Mouse (Mus musculus): ENCODE results near the gene Ranbp9. TPM values are rescaled to one million over a fixed set of nuclear protein-coding genes. Genes with fewer than 3 reads are reported as not detected.

The Ranbp9 gene
- polyA plus RNA-seq, 1 experiment from 2014 or later: 3.0 TPM

GRCm38 (mm10) chr13:43433395-43433794, 47.7 kb downstream of the Ranbp9 start:
- Histone ChIP-seq H3K4me3 (ENCODE audit: low read depth, low read length) (no peak overlapping the region), H3K36me3 (replicated peaks; ENCODE audit: insufficient read depth, low read length) (peaks cover 21% of the 10 kb centered on the region), H3K4me1 (ENCODE audit: insufficient read depth) (no peaks in the 10 kb centered on the region), H3K9ac (replicated peaks) (no peak overlapping the region), H3K9me3 (ENCODE audit: low read length) (no peaks in the 10 kb centered on the region), H3K27me3 (ENCODE audit: insufficient read depth, low read length) (no peaks in the 10 kb centered on the region), H3K4me2 (ENCODE audit: low read depth, low read length) (no peak overlapping the region), H3K27ac (ENCODE audit: low read depth) (no peak overlapping the region)
- TF ChIP-seq CTCF (IDR thresholded peaks at IDR 0.05; ENCODE audit: low read depth) (no peak), EP300 (IDR thresholded peaks at IDR 0.05; ENCODE audit: low read depth) (no peak)
- 81% methylated on average over 2 of the region's 2 CpGs for WGBS (ENCODE audit: insufficient replicate concordance)
- no peak for DNase-seq
- ATAC-seq: no peak

GRCm38 (mm10) chr13:43428436-43428835, 52.6 kb downstream of the Ranbp9 start:
- TF ChIP-seq CTCF (IDR thresholded peaks at IDR 0.05; ENCODE audit: low read depth) (no peak), EP300 (IDR thresholded peaks at IDR 0.05; ENCODE audit: low read depth) (no peak)
- no peak for DNase-seq

GRCm38 (mm10) chr13:43415249-43415648, 65.8 kb downstream of the Ranbp9 start:
- peaks cover 64% of the 10 kb centered on the region for H3K36me3 ChIP-seq (replicated peaks; ENCODE audit: insufficient read depth, low read length)
- ATAC-seq: no peak

More at GRCm38 (mm10) chr13:43428436-43428835, 52.6 kb downstream of the Ranbp9 start:
- H3K4me2 ChIP-seq (ENCODE audit: low read depth, low read length): no peak overlapping the region
- no peaks in the 10 kb centered on the region for H3K4me1 ChIP-seq (ENCODE audit: insufficient read depth)
- H3K4me3 ChIP-seq (ENCODE audit: low read depth, low read length): no peak overlapping the region
- no peaks in the 10 kb centered on the region for H3K9me3 ChIP-seq (ENCODE audit: low read length)
- ATAC-seq: no peak
- H3K9ac ChIP-seq (replicated peaks): no peak overlapping the region
- peaks cover 37% of the 10 kb centered on the region for H3K36me3 ChIP-seq (replicated peaks; ENCODE audit: insufficient read depth, low read length)
- no peaks in the 10 kb centered on the region for H3K27me3 ChIP-seq (ENCODE audit: insufficient read depth, low read length)
- WGBS (ENCODE audit: insufficient replicate concordance): 94% methylated on average over 4 of the region's 4 CpGs
- H3K27ac ChIP-seq (ENCODE audit: low read depth): no peak overlapping the region

GRCm38 (mm10) chr13:43413611-43414010, 67.5 kb downstream of the Ranbp9 start:
- Histone ChIP-seq H3K36me3 (replicated peaks; ENCODE audit: insufficient read depth, low read length) (peaks cover 60% of the 10 kb centered on the region), H3K27me3 (ENCODE audit: insufficient read depth, low read length) (no peaks in the 10 kb centered on the region), H3K4me1 (ENCODE audit: insufficient read depth) (no peaks in the 10 kb centered on the region), H3K9ac (replicated peaks) (no peak overlapping the region), H3K4me2 (ENCODE audit: low read depth, low read length) (no peak overlapping the region), H3K27ac (ENCODE audit: low read depth) (no peak overlapping the region), H3K4me3 (ENCODE audit: low read depth, low read length) (no peak overlapping the region), H3K9me3 (ENCODE audit: low read length) (no peaks in the 10 kb centered on the region)
- TF ChIP-seq CTCF (IDR thresholded peaks at IDR 0.05; ENCODE audit: low read depth) (no peak), EP300 (IDR thresholded peaks at IDR 0.05; ENCODE audit: low read depth) (no peak)
- 91% methylated on average over 2 of the region's 2 CpGs for WGBS (ENCODE audit: insufficient replicate concordance)
- DNase-seq: no peak
- ATAC-seq: no peak

More at GRCm38 (mm10) chr13:43415249-43415648, 65.8 kb downstream of the Ranbp9 start:
- Histone ChIP-seq H3K4me3 (ENCODE audit: low read depth, low read length) (no peak overlapping the region), H3K27me3 (ENCODE audit: insufficient read depth, low read length) (no peaks in the 10 kb centered on the region), H3K4me1 (ENCODE audit: insufficient read depth) (no peaks in the 10 kb centered on the region), H3K4me2 (ENCODE audit: low read depth, low read length) (no peak overlapping the region), H3K9me3 (ENCODE audit: low read length) (no peaks in the 10 kb centered on the region), H3K27ac (ENCODE audit: low read depth) (no peak overlapping the region), H3K9ac (replicated peaks) (no peak overlapping the region)
- TF ChIP-seq EP300 (IDR thresholded peaks at IDR 0.05; ENCODE audit: low read depth) (no peak), CTCF (IDR thresholded peaks at IDR 0.05; ENCODE audit: low read depth) (no peak)
- WGBS (ENCODE audit: insufficient replicate concordance): 66% methylated on average over 1 of the region's 1 CpGs
- DNase-seq: no peak

GRCm38 (mm10) chr13:43412311-43412710, 68.8 kb downstream of the Ranbp9 start:
- H3K4me1 ChIP-seq (ENCODE audit: insufficient read depth): no peaks in the 10 kb centered on the region
- H3K9ac ChIP-seq (replicated peaks): no peak overlapping the region
- 81% methylated on average over 7 of the region's 7 CpGs for WGBS (ENCODE audit: insufficient replicate concordance)
- peaks cover 66% of the 10 kb centered on the region for H3K36me3 ChIP-seq (replicated peaks; ENCODE audit: insufficient read depth, low read length)
- H3K27me3 ChIP-seq (ENCODE audit: insufficient read depth, low read length): no peaks in the 10 kb centered on the region
- ATAC-seq (no peak), DNase-seq (no peak)
- no peaks in the 10 kb centered on the region for H3K9me3 ChIP-seq (ENCODE audit: low read length)
- H3K4me2 ChIP-seq (ENCODE audit: low read depth, low read length): no peak overlapping the region
- H3K4me3 ChIP-seq (ENCODE audit: low read depth, low read length): no peak overlapping the region
- no peak overlapping the region for H3K27ac ChIP-seq (ENCODE audit: low read depth)
- no peak for TF ChIP-seq EP300 (IDR thresholded peaks at IDR 0.05; ENCODE audit: low read depth)

GRCm38 (mm10) chr13:43399576-43399975, 81.5 kb downstream of the Ranbp9 start:
- no peaks in the 10 kb centered on the region for H3K27me3 ChIP-seq (ENCODE audit: insufficient read depth, low read length)
- ATAC-seq: no peak
- peaks cover 43% of the 10 kb centered on the region for H3K36me3 ChIP-seq (replicated peaks; ENCODE audit: insufficient read depth, low read length)
- H3K4me2 ChIP-seq (ENCODE audit: low read depth, low read length): peak overlapping the region; percentile 88
- TF ChIP-seq EP300 (IDR thresholded peaks at IDR 0.05; ENCODE audit: low read depth): no peak
- no peak for TF ChIP-seq CTCF (IDR thresholded peaks at IDR 0.05; ENCODE audit: low read depth)
- 61% methylated on average over 5 of the region's 5 CpGs for WGBS (ENCODE audit: insufficient replicate concordance)
- H3K9me3 ChIP-seq (ENCODE audit: low read length): no peaks in the 10 kb centered on the region; the same call in 1 of the 2 replicates
- H3K9ac ChIP-seq (replicated peaks): no peak overlapping the region
- peak overlapping the region; percentile 79; the same call in 1 of the 2 replicates for H3K4me3 ChIP-seq (ENCODE audit: low read depth, low read length)
- peaks cover 6% of the 10 kb centered on the region for H3K4me1 ChIP-seq (ENCODE audit: insufficient read depth)
- H3K27ac ChIP-seq (ENCODE audit: low read depth): peak overlapping the region; percentile 1; the same call in 1 of the 2 replicates
- DNase-seq: no peak
